Mouse (Mus musculus): ENCODE measurements around the gene Far1.

Gene Far1

DNA sequence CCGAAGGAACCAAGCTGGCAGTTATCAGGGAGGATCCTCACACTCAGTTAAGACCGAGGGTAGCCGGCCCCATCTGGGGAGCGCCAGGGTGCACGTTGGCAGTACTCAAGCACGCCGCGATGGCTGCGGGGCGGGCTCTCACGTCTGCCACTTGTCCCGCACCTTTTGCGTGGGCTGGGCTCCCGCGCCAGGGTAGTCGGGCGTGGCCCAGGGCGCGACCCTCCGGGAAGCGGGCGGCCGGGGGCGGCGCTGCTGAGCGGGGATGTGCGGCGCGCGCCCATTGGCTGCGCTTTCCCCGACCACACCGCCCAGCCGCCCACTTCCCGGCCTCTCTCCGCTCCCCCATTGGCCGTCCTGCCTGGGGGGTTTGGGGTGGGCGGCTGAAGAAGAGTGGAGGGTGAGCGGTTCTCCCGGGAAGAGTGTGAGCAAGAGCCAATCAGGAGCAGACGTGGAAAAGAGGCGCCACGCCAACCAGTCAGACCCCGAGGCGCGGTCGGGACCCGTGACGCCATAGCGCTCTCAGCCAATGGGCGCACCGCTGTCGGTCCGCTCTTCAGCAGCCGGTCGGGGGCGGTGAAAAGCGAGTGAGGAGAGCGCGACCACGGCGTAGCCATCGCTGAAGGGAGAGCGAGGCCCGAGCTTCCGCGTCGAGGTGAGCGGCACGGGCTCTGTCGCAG lies at the start of gene Far1:
TSS of gene Far1 (plus strand) at position 549 of the 677 bp plus-strand sequence.
- DNase-seq (ENCODE audit: low read depth) = peak; percentile 96

DNA sequence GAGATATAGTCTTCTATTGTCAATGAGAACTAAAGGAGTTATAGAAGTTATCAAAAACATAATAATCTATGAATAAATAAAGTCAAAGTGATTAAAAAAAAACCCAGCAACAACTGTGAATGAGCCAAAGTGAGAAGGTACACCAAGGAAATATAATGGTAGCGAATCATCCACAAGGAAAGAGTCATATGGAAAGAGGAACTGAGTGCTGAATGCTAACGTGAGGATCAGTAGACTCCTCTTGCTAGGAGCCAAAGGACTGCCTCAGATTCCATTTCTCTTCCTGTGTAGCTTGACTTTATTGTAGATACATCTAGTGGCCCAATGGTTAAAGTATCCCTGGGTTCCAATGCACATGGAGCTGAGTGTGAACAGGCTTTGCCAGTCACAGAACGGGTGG lies 45.3 kb upstream of the Far1 start:
- no peak for DNase-seq (ENCODE audit: low read depth)

DNA sequence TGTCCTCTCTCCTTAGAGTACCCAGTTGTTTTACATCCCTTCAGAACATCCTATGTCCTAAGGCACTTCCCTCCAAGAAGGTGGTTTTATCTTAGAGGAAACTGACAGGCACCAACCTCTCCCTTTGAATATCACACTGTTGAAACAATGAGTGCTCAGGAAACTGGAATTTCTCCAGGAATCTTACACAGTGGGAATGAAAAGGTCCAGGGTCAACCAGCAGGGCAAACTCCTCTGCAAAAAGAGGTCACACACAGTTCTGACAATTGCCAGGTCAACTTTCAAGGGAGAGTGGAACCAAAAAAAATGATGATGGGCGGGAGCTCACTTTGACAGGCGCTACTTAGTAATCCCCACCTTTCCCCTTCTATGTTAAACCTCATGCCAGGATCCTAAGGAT lies 43.0 kb upstream of the Far1 start:
- no peak for DNase-seq (ENCODE audit: low read depth)

DNA sequence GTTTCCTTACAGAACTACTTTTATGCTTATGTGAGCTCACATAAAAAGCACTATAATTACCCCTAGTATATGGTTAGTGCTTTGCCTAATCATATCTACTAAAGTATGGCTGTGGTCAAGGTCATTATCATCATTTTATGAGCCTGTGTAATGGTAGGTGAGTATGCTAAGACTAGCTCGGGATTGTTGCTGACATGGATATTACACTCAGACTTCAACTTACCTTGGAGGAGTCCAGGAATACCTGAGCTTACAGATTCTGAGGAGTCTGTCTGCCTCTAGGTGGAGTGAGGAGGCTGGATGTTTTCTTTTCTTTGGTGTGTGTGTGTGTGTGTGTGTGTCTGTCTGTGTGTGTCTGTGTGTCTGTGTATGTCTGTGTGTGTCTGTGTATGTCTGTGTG lies 42.0 kb upstream of the Far1 start:
- DNase-seq (ENCODE audit: low read depth) = no peak

DNA sequence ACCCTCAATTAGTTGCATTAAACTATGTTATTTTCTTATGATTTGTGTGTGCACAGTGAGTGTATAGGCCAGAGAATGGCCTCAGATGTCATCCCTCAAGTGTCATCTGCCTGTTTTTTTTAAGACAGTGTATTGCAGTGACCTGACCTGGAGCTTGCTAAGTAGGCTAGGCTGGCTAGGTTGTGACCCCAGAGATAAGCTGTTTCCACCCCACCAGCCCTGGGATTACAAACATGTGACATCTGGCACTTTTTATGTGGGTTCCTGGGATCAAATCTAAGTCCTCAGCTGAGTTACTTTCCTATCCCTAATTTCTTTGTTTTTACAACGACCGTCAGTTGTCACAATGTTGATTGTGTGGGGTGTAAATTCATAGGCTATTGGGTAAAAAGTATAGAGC lies 17.8 kb upstream of the Far1 start:
- DNase-seq (ENCODE audit: low read depth) = no peak

DNA sequence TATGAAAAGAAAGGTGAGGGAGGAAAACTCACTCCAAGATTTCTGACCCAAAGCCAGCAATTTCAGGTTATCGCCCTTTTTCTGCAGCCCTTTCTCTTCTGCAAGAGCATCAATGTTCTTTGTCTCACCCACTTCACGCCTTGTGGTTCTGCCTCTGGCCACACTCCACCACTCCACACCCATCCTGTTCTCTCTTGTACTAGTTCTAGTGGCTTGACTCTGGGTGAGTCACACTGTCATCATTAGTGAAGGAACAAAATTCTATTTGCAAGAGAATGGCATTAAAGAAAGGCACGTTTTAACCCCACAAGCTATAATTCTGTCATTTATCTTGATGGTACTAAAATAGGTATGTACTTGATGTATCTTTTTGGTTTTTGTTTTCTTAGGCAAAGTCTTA lies 15.2 kb upstream of the Far1 start:
- no peak for DNase-seq (ENCODE audit: low read depth)

DNA sequence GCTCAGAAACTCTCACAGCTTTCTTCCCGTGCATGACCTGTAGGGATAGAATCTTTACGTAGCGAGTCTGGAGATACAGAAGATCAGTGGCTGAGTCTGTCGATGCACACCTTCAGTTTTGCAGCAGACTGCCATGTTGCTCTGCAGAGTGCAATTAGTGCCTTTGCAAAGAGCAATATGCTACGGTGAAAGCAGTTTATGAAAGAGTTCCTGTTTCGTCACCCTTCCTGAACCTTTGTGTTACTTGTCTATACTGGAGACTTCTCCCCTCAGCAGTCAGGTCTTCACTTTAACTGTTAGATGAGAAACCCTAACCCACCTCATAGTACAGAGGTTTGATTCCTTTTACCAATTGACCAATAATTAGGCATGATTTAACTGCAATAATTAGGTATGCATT lies 13.8 kb upstream of the Far1 start:
- DNase-seq (ENCODE audit: low read depth) = no peak

DNA sequence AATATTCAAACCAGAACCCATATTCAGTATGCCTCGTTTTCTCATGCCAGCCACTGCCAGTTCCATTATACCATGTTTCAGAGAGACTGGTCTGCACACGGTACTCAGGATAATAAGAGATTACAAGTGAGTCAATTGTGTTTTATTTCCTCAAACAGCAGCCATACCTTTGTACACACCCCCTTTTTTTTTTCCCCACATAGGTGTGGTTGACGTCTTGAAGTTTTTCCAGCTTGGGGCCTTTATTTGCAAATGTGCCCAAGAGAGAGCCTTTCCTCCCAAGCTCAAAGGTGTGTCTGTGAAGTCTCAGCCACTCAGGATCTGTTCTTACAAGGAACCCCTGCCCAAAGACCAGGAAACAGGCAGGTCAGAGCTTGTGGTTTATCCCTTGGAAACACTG lies 11.2 kb upstream of the Far1 start:
- DNase-seq (ENCODE audit: low read depth) = no peak

DNA sequence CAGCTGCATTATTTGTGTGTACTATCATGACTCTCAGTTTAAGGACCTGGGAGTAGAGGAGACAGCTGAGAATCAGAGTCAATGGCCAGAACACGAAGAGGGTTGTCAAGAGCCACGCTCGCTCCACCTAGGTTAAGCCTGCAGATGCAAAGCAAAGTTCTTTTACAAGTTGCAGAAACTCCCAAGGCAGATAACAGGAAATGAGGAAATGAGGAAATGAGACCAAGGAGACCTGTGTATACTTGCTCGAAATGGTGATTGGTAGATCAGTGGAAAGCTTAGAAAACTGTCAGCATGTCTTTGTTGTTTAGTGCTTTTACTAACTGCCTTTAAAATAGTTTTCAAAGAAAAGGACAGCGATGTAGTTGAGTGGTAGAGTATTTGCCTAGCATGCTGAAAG lies 8.6 kb upstream of the Far1 start:
- DNase-seq (ENCODE audit: low read depth) = no peak

DNA sequence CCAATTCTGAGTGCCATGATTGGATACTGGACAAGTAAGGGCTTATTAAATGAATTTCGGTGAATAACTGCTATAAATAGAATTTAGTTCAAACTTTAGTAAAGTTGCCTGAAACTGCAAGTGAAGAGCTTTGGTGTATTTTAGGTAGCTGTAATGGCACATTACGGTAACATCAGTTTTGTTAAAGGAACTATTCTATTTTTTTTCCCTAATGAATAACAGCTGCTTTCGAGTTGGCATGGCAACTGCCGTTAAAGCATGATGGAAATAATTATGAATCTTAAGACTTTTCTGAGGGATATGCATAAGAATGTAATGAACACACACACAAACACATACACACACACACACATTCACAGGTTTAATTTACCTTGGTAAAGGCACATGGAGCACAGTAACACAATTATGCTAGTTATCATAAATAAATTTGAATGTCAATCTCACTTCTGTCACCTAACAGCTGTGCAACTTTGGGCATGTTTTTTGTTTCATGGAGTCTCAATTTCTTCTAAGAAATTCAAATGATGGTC lies 8.1 kb upstream of the Far1 start:
- no peak for DNase-seq (ENCODE audit: low read depth)

DNA sequence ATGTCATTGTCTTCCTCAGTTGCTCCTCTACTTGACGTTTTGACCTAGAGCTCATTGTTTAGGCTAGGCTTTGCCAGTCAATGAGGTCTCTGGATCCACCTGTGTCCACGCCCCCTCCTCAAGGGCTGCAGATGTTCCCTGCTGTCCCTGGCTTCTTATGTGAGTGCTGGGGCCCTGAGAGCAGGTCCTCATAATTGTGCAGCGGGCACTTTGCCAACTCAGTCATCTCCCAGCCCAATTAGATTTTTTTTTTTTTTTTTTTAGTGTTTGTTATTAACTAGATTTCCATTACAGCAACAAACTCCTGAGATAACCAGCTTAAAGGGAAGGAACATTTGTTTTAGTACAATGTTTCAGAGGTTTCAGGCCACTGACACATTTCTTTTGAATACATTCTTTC lies 5.8 kb upstream of the Far1 start:
- no peak for DNase-seq (ENCODE audit: low read depth)

DNA sequence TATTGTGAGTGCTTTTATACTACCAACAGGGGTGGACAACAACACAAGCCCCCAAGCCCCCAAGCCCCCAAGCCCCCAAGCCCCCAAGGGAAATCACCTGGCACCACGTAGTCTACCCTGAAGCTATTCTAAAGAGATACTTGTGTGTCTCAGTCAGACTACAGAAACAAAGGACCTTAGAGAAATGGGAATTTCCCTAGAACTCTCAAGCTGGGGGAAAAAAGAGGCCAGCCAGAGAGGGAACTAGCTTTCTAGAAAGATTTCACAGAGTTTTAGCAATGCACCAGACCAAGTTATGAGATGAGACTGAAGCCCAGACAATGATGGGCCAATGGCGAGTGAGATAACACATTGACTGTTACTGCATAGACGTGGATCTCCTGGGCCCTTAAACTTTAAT lies 2.2 kb upstream of the Far1 start:
- no peak for DNase-seq (ENCODE audit: low read depth)

DNA sequence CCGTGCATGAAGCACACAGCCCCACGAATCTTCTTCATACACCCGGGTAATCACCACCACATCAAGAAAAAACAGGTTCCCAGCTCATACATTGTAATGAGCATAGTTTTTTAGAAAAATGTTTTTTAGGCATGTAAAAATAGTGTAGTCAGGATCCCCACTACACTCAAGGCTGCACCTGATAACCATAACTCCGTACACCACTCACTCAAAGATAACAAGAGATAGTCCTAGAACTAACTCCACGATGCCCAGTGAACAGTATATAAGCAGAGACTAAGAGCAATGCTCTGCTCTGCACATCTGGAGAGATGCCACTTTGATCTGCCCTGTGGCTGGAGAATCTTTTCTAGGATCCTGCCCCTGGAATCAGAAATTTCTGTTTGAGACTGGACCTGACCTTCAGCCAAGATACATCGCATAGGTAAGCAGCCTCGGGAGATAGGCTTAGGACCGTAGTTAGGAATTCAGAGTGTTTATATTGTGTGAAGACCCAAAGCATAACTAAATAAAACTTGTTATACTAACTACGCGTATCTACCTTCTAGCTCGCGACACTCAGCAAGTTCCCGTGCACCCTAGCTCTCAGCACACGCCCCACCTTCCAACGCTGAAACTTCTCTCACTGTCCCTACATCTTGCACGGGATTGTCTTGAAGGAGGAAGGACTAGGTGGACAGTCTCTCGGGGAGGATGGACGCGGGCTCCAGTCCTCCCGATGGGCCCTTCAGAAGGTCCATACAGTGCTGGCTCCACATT lies 928 bp upstream of the Far1 start:
- DNase-seq (ENCODE audit: low read depth) = no peak

DNA sequence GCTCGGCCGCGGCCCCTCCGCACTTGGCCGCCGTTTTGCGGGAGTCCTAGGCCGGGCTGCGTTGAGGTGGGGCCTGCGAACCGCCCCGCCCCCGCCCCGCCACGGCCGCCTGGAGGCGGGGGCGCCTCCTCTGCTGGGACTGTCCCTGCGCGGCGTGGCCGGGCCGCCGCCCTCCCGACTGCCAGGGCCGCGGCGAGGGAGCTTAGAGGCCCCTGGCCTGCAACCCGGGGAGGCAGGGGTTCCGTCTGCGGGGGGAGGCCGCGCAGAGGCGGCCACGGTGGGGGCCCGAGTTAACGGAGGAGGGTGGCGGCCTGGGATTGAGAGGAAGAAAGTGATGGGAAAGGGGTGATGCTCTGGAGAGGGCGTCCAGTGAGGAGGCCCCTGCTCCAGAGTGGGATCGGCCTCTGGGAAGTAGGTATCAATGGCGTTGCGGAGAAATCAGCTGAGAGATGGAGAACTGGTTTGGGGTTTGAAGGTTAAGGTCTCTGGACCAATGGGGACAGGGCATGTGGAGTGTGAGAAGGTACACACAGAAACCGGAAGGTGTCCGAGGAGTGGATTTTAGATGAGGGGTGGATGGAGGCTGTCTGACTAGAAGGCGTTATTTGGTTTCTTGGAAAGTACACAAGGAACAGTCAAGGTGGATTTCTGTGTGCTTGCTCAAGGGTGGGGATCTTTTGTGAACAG lies 472 bp downstream of the Far1 start:
- peak; percentile 65 for DNase-seq (ENCODE audit: low read depth)

DNA sequence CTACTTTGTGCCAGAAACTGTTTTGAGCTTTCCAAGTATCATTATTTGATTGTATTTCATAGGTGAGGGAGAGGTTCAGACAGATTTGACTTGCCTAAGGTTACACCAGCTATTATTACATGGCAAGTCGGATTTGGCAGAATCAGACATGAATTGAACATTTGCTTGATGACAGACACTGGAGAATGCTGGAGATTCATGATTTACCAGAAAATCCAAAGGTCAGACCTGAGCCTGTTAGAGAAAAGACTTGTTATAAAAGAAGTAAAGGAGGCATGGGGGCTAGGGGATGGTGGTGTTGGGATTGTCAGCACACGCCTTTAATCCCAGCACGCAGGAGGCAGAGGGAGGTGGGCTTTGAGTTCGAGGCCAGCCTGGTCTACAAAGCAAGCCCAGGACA lies 2.2 kb downstream of the Far1 start:
- no peak for DNase-seq (ENCODE audit: low read depth)

DNA sequence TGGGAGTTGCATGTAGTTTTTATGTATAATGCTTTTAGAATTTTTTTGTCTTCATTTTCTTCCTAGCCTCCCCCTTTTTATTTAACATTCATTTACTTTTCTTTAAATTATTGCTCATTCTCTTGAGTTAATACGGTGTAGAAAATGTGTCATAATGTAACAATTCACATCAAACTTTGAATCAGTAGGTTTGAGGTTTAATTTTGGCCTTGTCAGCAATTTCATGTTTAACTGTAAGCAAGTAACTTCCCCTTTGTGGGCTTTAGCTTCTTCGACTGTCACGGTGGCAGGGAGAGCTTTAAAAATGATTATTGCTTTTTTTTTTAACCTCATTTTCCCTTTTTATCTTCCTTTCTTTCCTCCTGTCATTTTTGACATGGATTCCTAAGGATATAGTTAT lies 4.8 kb downstream of the Far1 start:
- no peak for DNase-seq (ENCODE audit: low read depth)

DNA sequence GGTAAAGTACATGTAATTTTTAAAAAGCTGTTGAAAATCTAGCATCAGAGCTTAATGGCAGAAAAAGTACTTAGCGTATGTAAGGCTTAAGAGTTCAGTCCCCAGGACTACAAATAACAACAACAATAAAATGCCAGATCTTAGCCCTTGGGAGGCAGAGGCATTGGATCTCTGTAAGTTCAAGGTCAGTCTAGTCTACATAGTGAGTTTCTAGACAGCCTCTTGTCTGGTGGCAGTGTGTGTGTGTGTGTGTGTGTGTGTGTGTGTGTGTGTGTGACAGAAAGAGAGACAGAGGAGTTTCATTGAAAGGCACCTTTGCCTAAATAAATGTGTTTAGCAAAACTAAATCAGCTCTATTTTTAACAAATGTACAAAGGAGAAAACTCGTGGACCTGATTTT lies 5.3 kb downstream of the Far1 start:
- no peak for DNase-seq (ENCODE audit: low read depth)

DNA sequence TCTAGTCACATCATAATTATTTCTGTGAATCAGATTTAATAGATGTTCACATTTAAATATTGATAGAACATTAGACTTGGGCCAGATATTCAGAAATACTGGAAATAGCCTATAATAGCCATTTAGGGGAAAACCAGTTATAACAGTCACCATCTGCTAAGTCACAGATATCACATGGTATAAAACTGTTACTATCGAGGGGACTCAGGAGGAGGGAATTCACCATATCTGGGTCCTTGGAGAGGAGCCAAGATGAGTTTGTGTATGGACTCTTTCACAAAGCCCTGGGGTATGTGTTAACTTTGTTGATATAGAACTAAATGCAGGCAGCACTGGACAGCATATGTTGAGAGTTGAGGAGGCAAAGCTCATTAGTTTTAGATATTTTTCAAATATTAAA lies 29.5 kb downstream of the Far1 start:
- DNase-seq (ENCODE audit: low read depth) = no peak

DNA sequence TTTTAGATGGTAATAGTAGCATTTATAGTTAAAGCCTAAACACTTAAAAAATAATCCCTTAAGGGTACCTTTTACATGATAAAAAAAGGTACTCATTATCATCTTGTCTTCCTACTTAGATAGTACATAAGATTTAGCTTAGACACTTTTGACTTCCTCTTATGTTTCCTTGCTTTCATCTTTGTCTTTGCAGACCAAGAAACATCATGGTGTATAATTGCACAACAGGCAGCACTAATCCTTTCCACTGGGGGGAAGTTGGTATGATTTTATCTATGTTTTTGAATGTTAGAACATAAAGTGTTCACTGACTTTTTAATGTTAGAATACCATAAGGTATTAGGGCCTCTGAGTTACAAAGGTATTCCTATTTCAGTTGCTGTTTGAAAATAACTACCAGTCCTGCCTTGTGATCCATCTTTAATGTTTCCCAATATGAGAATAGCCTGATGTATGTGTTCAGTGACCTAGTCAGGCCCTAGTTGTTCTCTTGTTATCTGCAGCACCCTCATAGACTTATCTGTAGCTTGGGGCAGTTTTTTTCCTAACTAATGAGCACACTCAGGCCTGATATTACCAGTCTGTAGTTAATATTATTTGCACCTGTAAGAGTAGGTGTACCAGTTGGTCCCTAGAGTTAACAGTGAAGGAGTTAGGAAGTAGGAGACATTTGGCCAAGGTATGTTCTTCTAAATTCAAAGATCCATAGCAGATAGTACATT lies 38.3 kb downstream of the Far1 start:
- no peak for DNase-seq (ENCODE audit: low read depth)

DNA sequence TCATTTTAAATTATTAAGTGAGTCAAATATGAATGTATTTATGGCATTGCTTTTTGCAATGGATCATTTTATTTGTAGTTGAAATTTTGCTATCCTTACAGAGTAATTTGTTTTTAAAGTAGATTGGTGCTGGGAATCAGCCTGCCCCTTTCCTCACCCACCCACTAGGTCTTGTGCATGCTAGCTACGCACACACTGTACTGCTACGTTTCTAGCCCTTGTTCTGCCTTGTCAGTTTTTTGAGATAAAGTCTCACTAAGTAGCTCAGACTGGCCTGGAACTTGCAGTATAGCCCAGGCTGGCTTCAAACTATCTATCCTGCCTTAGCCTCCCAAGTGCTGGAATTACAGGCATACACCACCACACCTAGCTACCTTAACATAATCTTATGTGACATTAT lies 38.9 kb downstream of the Far1 start:
- no peak for DNase-seq (ENCODE audit: low read depth)

DNA sequence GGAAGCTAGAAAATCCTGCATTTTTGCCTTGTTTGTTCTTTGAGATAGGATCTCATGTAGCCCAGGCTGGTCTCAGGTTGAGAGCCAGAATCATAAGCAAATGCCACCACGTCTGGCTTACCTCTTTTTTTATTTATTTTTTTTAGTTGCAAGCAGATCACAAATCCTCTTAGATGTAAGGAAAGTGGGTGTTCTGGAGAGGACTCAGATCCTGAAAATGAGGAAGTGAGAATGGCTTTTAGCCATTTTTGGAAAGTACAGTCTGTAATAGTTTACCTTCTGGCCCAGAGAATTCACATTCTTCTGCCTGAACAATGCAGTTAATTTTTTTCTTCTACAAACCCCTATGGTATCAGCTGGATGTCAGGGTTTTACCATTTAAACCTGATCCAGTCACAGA lies 42.5 kb downstream of the Far1 start:
- DNase-seq (ENCODE audit: low read depth) = no peak

DNA sequence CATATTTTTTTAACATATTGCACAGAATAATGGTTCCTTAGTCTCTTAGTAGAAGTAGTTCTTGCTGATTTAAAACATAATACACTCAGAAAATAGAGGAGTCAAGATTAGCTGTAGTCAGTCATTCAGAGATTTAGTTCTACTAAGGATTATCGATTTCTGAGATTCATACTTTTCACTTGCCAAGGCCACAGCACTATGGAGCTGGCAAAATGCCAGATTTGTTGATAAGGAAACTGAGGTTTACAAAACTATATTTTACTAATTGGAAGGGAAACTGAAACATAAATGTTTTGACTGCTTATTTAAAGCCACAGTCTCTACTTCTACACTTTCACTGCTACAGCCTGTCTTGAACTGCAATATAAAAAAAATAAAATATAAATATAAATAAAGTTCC lies 53.3 kb downstream of the Far1 start:
- no peak for DNase-seq (ENCODE audit: low read depth)

DNA sequence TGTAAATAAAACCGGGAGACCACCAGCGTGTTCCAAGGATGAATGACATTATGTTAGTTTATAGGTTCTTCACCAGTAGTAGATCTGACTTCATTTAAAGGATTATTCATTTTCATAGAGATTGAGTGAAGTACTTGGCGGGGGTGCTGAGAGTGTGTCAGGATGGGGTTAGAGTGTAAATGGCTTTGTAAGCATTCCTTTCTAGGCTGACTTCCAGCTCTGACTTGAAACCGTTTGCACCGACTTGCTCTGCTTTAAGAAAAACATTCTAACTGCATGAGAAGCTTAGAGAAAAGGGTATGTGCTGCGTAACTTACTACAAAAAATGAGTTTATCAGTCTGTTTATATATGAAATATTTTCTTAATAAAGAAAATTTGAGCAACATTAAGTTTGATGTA lies 57.5 kb downstream of the Far1 start:
- no peak for DNase-seq (ENCODE audit: low read depth)

All from naive thymus-derived CD4-positive, alpha-beta T cell, adult 2 months (primary cell).